Mouse (Mus musculus) ovary, postnatal 10 days (tissue): Measurements from ENCODE around the gene Idi2.
"Not testable (repeated sequence)": the region's sequence is repeated elsewhere in the genome, so short reads cannot be mapped to it uniquely, and the experiment has no call there.

ENCODE experiments used
- DNase-seq: peaks from one replicate; pipeline ENCODE4 v3.0.0; 2022; ENCODE audit warnings: low spot score

Idi2 gene

DNA sequence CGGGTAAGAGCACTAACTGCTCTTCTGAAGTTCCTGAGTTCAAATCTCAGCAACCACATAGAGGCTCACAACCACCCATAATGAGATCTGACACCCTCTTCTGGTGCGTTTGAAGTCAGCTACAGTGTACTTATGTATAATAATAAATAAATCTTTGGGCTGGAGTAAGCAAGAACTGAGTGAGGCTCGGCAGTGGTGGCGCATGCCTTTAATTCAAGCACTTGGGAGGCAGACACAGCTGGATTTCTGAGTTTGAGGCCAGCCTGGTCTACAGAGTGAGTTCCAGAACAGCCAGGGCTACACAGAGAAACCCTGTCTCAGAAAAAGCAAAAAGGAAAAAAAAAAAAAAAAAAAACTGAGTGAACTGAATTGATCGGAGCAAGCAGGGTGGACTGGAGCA is 44.6 kb downstream of the Idi2 start:
- not testable (repeated sequence) for DNase-seq

GRCm38 (mm10) chr13:8999464-8999863 is 46.8 kb downstream of the Idi2 start:
- DNase-seq: no peak

DNA sequence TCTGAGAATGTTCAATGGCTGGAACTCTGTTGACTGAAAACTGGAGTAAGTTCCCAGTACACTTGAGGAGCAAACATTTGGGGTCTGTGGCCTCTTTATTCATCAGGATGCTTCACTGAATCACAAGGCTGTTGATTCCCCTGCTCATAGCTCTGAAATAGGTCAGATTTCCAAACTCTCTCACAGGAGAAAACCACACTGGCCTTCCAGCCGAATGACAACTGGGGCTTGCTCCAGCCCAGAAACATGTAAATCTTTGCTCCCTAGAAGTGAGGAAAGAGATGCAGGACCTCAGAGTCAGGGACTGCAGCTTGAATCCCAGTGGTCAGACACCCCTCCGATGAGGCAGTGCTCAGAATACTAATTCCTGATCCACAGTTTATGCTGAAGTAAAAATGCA is 50.6 kb downstream of the Idi2 start:
- DNase-seq: no peak
